8 mouse cellular contexts compared by ENCODE assay signal in genomic region chr11:69340161-69341131, GRCm38 (mm10). TPM values are rescaled to one million over a fixed set of nuclear protein-coding genes. Genes with fewer than 3 reads are reported as not detected.
DNase-seq lines count a peak whose midpoint lies in the region; ATAC-seq and TF ChIP-seq lines count a peak whose summit lies in the region.

Gene Rnf227, plus strand, starts transcription at chr11:69340461.

- H3K9me3 ChIP-seq in lung, embryonic 14.5 days (ENCODE audit: low read depth, low read length), result no peaks in the 10 kb centered on the region

- TF ChIP-seq CTCF in lung, embryonic 14.5 days (IDR thresholded peaks at IDR 0.05; ENCODE audit: low read depth), result no peak

- no peaks in the 10 kb centered on the region for H3K27me3 ChIP-seq in lung, embryonic 14.5 days (ENCODE audit: insufficient read depth, low read length)

- peaks cover 30% of the 10 kb centered on the region for H3K36me3 ChIP-seq in lung, embryonic 14.5 days (ENCODE audit: insufficient read depth)

- peak within 1 kb of the TSS; percentile 62 for H3K9ac ChIP-seq in lung, embryonic 14.5 days

- peak within 1 kb of the TSS; percentile 43 for H3K4me3 ChIP-seq in lung, embryonic 14.5 days (ENCODE audit: low read depth, low read length)

- 1% methylated on average over 99 of the region's 99 CpGs for WGBS in lung, embryonic 14.5 days

- peak; percentile 86 for ATAC-seq in frontal cortex, adult (ENCODE audit: low TSS enrichment)
- peak; percentile 29 to 40 for ATAC-seq in hematopoietic stem cell, adult 5-6 weeks (replicated peaks in 1 of 2; ENCODE audit: insufficient read depth in 1 of 2, low FRiP score in 2 of 2, low TSS enrichment in 1 of 2, low read depth in 1 of 2, poor library complexity in 2 of 2, severe bottlenecking in 2 of 2)
- peak; percentile 89 for ATAC-seq in lung, embryonic 14.5 days (ENCODE audit: insufficient read depth)
- peak; percentile 21; the same call in 1 of the 2 replicates for ATAC-seq in neutrophil, adult 5-6 weeks (ENCODE audit: extremely low read depth, insufficient number of reproducible peaks, low FRiP score, poor library complexity, severe bottlenecking)

- H3K4me1 ChIP-seq in lung, embryonic 14.5 days (ENCODE audit: insufficient read depth), result 0 out of 2 replicates have a peak, but pooled peaks cover 2% of the 10 kb centered on the region

- H3K27ac ChIP-seq in lung, embryonic 14.5 days (ENCODE audit: low read depth), result peak within 1 kb of the TSS; percentile 60; the same call in 1 of the 2 replicates

- DNase-seq in ES-CJ7 (ENCODE audit: low read depth, low spot score), result peak; percentile 75
- DNase-seq in cerebellum, adult 9-11 months, result peak; percentile 84
- peak; percentile 36 for DNase-seq in layer of hippocampus, adult 9-10 months (ENCODE audit: low spot score)
- DNase-seq in lung, embryonic 14.5 days, result peak; percentile 88
- peak; percentile 82 for DNase-seq in testis, postnatal 10 days (ENCODE audit: low spot score)

- peak within 1 kb of the TSS; percentile 88 for H3K4me2 ChIP-seq in lung, embryonic 14.5 days

RNA-seq across cellular contexts. Expression of gene Rnf227, which starts in this region (rescaled TPM):
- total RNA-seq in hematopoietic stem cell, adult 5-6 weeks (2017), result 10.7 and 14.6 TPM in 2 replicates
- 15.2 TPM in 2 replicates for polyA plus RNA-seq in lung, embryonic 14.5 days (2014; fragmentation: Nextera tagmentation; extraction: Ambion mirVana)
- total RNA-seq in neutrophil, adult 5-6 weeks (2017), result 0.93 and 2.6 TPM in 2 replicates

Comparison
In these comparisons a context has a peak if more than half of its experiments do, and no peak if none do; other contexts are left out.
1. Peak in every context shown above with its lines: DNase-seq, ATAC-seq, H3K4me3 ChIP-seq and H3K27ac ChIP-seq.
2. DNase-seq: peak in every context shown above with its lines; median percentile 88 in lung, embryonic 14.5 days; 84 in cerebellum, adult 9-11 months; 82 in testis, postnatal 10 days; 75 in ES-CJ7; 36 in layer of hippocampus, adult 9-10 months.
3. ATAC-seq: peak in every context shown above with its lines; median percentile 89 in lung, embryonic 14.5 days; 86 in frontal cortex, adult; 34 in hematopoietic stem cell, adult 5-6 weeks; 21 in neutrophil, adult 5-6 weeks.